Mouse (Mus musculus) lung, adult 2 months (tissue): ENCODE measurements around the gene Serpina16.

ENCODE experiments used
- CTCF ChIP-seq: fragments of 200-500 bp; IDR thresholded peaks from 2 replicates; pipeline ENCODE4 v1.5.1; 2011; ENCODE audit warnings: mild to moderate bottlenecking, low read length, control low read depth; ENCODE audit not compliant: insufficient read depth
- POLR2A ChIP-seq: fragments of 200-500 bp; IDR thresholded peaks from 2 replicates; pipeline ENCODE4 v1.6.1; 2011; ENCODE audit warnings: low read depth, mild to moderate bottlenecking, control low read depth, low read length, borderline replicate concordance; ENCODE audit errors: extremely low read depth

DNA sequence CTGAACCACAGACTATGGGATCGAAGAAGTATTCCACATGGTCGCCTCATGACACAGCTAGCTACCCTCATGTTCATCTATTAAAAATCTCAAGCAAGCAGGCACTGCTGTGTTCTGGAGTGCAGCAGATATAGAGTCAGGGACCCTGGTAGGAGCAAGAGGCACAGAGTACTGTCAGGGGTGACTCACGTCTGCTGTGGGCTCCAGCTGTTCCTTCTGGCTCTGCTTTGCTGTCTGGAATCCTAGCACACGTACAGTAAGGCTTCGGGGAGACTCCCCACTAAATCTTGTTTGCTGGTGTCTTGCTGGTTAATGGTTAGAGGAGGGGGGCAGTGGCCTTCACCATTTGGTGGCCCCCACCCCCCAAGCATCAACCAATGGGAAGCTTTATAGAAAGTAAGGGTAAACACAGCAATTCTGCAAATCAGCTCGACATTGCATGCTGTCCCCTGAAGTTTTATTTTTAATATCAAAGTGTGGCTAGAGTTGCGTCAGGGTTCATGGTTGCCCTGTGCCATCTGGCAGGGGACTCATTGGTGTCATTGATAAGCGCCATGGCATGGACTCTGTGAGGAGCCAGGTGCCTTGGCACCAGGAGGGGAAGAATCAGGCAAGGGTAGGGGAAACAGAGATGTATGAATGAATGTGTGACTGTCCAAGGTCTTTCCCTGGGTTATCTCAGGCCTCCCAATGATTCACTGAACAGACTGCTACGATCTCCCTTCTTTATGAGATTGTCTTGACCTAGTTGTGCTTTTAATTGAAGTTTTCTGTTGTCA, 18.9 kb downstream of the Serpina16 start, which contains the start of gene Serpina6:
- TF ChIP-seq POLR2A (no peak), CTCF (no peak)
